Mouse (Mus musculus) liver, embryonic 12.5 days (tissue): Measurements from ENCODE around the gene Rab11fip4. TPM values are rescaled to one million over a fixed set of nuclear protein-coding genes. Genes with fewer than 3 reads are reported as not detected.
A peak's percentile ranks its signal among the peaks of the same experiment; 100 is the strongest.

Experiments
- ATAC-seq: fragments of 200-750 bp; cut with Nextera tagmentation; 2 replicates; pipeline ENCODE4 v1.8.0; 2017; ENCODE audit warnings: moderate number of reproducible peaks, mild to moderate bottlenecking, moderate library complexity
- H3K27ac ChIP-seq: fragments of 300-500 bp; sonication (generic); 2 replicates; pipeline ENCODE4 v1.5.1; 2016; ENCODE audit warnings: mild to moderate bottlenecking
- H3K27me3 ChIP-seq: fragments of 300-500 bp; sonication (generic); replicated peaks from 2 replicates; pipeline ENCODE4 v1.6.1; 2016; ENCODE audit warnings: mild to moderate bottlenecking, moderate library complexity
- H3K36me3 ChIP-seq: fragments of 300-500 bp; sonication (generic); 2 replicates; pipeline ENCODE4 v1.6.1; 2016; ENCODE audit warnings: mild to moderate bottlenecking, moderate library complexity
- H3K4me1 ChIP-seq: fragments of 300-500 bp; sonication (generic); 2 replicates; pipeline ENCODE4 v1.6.1; 2016
- H3K4me2 ChIP-seq: fragments of 300-500 bp; sonication (generic); 2 replicates; pipeline ENCODE4 v1.6.1; 2016; ENCODE audit warnings: mild to moderate bottlenecking, moderate library complexity
- H3K4me3 ChIP-seq: fragments of 300-500 bp; sonication (generic); 2 replicates; pipeline ENCODE4 v1.5.1; 2016; ENCODE audit warnings: mild to moderate bottlenecking, moderate library complexity
- H3K9ac ChIP-seq: fragments of 300-500 bp; sonication (generic); 2 replicates; pipeline ENCODE4 v1.6.1; 2016; ENCODE audit warnings: mild to moderate bottlenecking, moderate library complexity
- H3K9me3 ChIP-seq: fragments of 300-500 bp; sonication (generic); replicated peaks from 2 replicates; pipeline ENCODE4 v1.6.1; 2016; ENCODE audit warnings: mild to moderate bottlenecking, moderate library complexity
- WGBS: fragments of 180-500 bp; shearing (Covaris S2); methylation state at CpG from one replicate; pipeline ENCODE4 v1.1.7; 2016; ENCODE audit not compliant: insufficient replicate concordance; 5-methylcytosine and 5-hydroxymethylcytosine counted together
- polyA plus RNA-seq: library from polyadenylated mRNA; unstranded; fragments of >200 nt; fragmentation: Nextera tagmentation; extraction: Ambion mirVana; gene quantifications from 2 replicates; pipeline ENCODE4 v1.2.1, GENCODE M21; 2016

Gene Rab11fip4
- polyA plus RNA-seq, 1 experiment from 2014 or later = 1.5 TPM

GRCm38 (mm10) chr11:79673717-79674116 lies 82.7 kb downstream of the Rab11fip4 start:
- 25% methylated on average over 8 of the region's 8 CpGs for WGBS
- H3K4me2 ChIP-seq = peak overlapping the region; percentile 7; the same call in 1 of the 2 replicates
- peaks cover 28% of the 10 kb centered on the region for H3K4me1 ChIP-seq
- H3K27me3 ChIP-seq = peaks cover 14% of the 10 kb centered on the region; the same call in 1 of the 2 replicates
- H3K4me3 ChIP-seq = no peak overlapping the region
- H3K36me3 ChIP-seq = no peaks in the 10 kb centered on the region
- ATAC-seq = no peak
- no peak overlapping the region for H3K9ac ChIP-seq
- no peaks in the 10 kb centered on the region for H3K9me3 ChIP-seq
- H3K27ac ChIP-seq = no peak overlapping the region

- H3K9me3 ChIP-seq = no peaks in the 10 kb centered on the region
- H3K36me3 ChIP-seq = no peaks in the 10 kb centered on the region
- no peak overlapping the region for H3K4me2 ChIP-seq
- no peak overlapping the region for H3K27ac ChIP-seq
- H3K4me3 ChIP-seq = no peak overlapping the region
- WGBS = 56% methylated on average over 3 of the region's 3 CpGs
- ATAC-seq = no peak; the same call in 1 of the 2 replicates
- H3K4me1 ChIP-seq = peaks cover 28% of the 10 kb centered on the region
- H3K27me3 ChIP-seq = peaks cover 14% of the 10 kb centered on the region; the same call in 1 of the 2 replicates
- H3K9ac ChIP-seq = no peak overlapping the region
These were observed 83.2 kb downstream of the Rab11fip4 start for GRCm38 (mm10) chr11:79674231-79674630.

DNA sequence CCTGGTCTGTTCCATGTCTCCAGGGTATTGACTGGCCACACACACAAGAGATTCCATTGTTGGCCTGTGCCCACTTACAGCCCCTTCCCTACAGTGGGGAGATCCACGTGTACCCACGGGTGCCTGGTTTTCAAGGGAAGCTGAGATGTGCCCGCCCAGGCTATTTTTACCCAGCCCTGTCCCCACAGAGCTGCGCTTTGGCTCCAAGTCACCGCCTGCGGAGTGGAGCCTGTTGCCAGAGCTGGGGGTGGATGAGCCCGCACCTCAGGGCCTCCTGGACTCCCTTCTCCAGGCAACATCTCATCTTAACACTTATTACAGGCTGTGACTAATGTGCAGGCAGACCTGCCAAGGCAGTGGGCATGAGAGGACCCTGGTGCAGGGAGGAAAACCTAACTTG lies 83.6 kb downstream of the Rab11fip4 start:
- WGBS = 77% methylated on average over 7 of the region's 7 CpGs
- Histone ChIP-seq H3K9ac (no peak overlapping the region), H3K4me2 (no peak overlapping the region), H3K4me1 (peaks cover 28% of the 10 kb centered on the region), H3K27ac (no peak overlapping the region), H3K36me3 (no peaks in the 10 kb centered on the region), H3K4me3 (no peak overlapping the region), H3K9me3 (no peaks in the 10 kb centered on the region), H3K27me3 (peaks cover 14% of the 10 kb centered on the region; the same call in 1 of the 2 replicates)
- no peak for ATAC-seq

- no peak for ATAC-seq
- WGBS = 76% methylated on average over 12 of the region's 12 CpGs
These were observed 84.3 kb downstream of the Rab11fip4 start for GRCm38 (mm10) chr11:79675285-79675684.

GRCm38 (mm10) chr11:79675994-79676393 lies 85.0 kb downstream of the Rab11fip4 start:
- WGBS = 62% methylated on average over 6 of the region's 6 CpGs
- Histone ChIP-seq H3K36me3 (no peaks in the 10 kb centered on the region), H3K4me3 (no peak overlapping the region), H3K9me3 (no peaks in the 10 kb centered on the region), H3K4me1 (peaks cover 19% of the 10 kb centered on the region; the same call in 1 of the 2 replicates), H3K4me2 (no peak overlapping the region), H3K9ac (no peak overlapping the region), H3K27ac (no peak overlapping the region), H3K27me3 (peaks cover 17% of the 10 kb centered on the region; the same call in 1 of the 2 replicates)
- ATAC-seq = no peak

More at GRCm38 (mm10) chr11:79675285-79675684, 84.3 kb downstream of the Rab11fip4 start:
- H3K9ac ChIP-seq = no peak overlapping the region
- H3K27ac ChIP-seq = no peak overlapping the region
- no peak overlapping the region for H3K4me3 ChIP-seq
- H3K36me3 ChIP-seq = no peaks in the 10 kb centered on the region
- H3K9me3 ChIP-seq = no peaks in the 10 kb centered on the region
- H3K4me2 ChIP-seq = no peak overlapping the region
- H3K27me3 ChIP-seq = peaks cover 14% of the 10 kb centered on the region; the same call in 1 of the 2 replicates
- H3K4me1 ChIP-seq = peaks cover 27% of the 10 kb centered on the region

DNA sequence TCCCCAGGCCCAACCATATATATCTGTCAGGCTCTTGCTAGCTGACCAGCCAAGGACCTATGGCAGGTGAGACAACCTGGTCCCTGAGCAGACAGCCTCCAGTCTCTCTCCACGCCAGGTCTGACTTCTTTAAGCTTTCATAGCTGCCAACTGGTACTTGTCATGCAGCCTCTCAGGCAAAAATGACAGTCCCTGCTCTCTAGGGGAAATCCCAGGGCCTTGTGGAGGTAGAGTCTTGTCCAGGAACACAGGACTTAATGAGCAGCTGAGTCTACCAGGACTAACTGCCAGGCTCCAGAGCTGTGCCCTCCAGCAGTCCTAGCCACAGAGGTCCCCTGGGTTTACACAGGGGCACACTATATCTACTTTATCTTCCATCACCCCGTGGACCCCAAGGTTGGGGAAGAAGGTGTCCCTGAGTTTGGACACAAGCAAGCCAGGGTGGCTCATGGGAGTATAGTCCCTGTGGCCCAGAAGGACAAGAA lies 85.5 kb downstream of the Rab11fip4 start:
- no peaks in the 10 kb centered on the region for H3K36me3 ChIP-seq
- peaks cover 19% of the 10 kb centered on the region; the same call in 1 of the 2 replicates for H3K4me1 ChIP-seq
- no peak overlapping the region for H3K4me3 ChIP-seq
- H3K27me3 ChIP-seq = peaks cover 18% of the 10 kb centered on the region; the same call in 1 of the 2 replicates
- no peak overlapping the region for H3K27ac ChIP-seq
- H3K9me3 ChIP-seq = no peaks in the 10 kb centered on the region
- no peak overlapping the region for H3K9ac ChIP-seq
- H3K4me2 ChIP-seq = no peak overlapping the region
- 48% methylated on average over 2 of the region's 2 CpGs for WGBS
- ATAC-seq = no peak

GRCm38 (mm10) chr11:79677402-79677801 lies 86.4 kb downstream of the Rab11fip4 start:
- Histone ChIP-seq H3K9me3 (no peaks in the 10 kb centered on the region), H3K4me3 (no peak overlapping the region), H3K27ac (no peak overlapping the region), H3K9ac (no peak overlapping the region), H3K27me3 (peaks cover 18% of the 10 kb centered on the region; the same call in 1 of the 2 replicates), H3K4me2 (no peak overlapping the region), H3K4me1 (peaks cover 19% of the 10 kb centered on the region; the same call in 1 of the 2 replicates), H3K36me3 (no peaks in the 10 kb centered on the region)
- WGBS = 58% methylated on average over 9 of the region's 9 CpGs
- no peak for ATAC-seq

GRCm38 (mm10) chr11:79678363-79679153 lies 87.5 kb downstream of the Rab11fip4 start:
- WGBS = 65% methylated on average over 20 of the region's 20 CpGs
- Histone ChIP-seq H3K27ac (no peak overlapping the region), H3K27me3 (peaks cover 18% of the 10 kb centered on the region; the same call in 1 of the 2 replicates), H3K4me2 (no peak overlapping the region), H3K4me3 (no peak overlapping the region), H3K9me3 (no peaks in the 10 kb centered on the region), H3K36me3 (no peaks in the 10 kb centered on the region), H3K9ac (no peak overlapping the region), H3K4me1 (peaks cover 12% of the 10 kb centered on the region; the same call in 1 of the 2 replicates)
- no peak for ATAC-seq

- Histone ChIP-seq H3K4me3 (no peak overlapping the region), H3K27me3 (peaks cover 13% of the 10 kb centered on the region; the same call in 1 of the 2 replicates), H3K4me2 (no peak overlapping the region), H3K4me1 (no peaks in the 10 kb centered on the region; the same call in 1 of the 2 replicates), H3K9me3 (no peaks in the 10 kb centered on the region), H3K27ac (no peak overlapping the region), H3K9ac (no peak overlapping the region), H3K36me3 (no peaks in the 10 kb centered on the region)
- ATAC-seq = no peak
- WGBS = 47% methylated on average over 5 of the region's 5 CpGs
These were observed 88.9 kb downstream of the Rab11fip4 start for GRCm38 (mm10) chr11:79679929-79680328.

DNA sequence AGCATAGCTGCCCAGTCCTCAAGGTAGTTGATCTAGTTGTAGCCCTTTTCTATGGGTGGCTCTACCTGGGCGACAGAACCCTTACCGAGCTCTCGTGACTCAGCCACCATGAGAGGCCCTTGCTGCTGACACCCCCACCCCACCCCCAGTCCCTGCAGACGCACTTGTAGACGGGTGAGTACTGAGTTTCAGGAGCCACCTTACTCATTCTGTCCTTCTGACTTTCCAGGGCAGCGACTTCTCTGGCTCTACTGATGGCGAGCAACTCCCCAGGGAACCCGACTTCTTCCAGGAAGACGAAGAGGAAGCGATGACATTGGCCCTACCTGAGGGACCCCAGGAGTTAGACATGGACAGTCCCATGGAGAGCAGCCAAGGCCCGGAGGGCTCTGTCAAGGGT lies 89.5 kb downstream of the Rab11fip4 start:
- Histone ChIP-seq H3K4me1 (no peaks in the 10 kb centered on the region), H3K27me3 (peaks cover 7% of the 10 kb centered on the region; the same call in 1 of the 2 replicates), H3K9me3 (no peaks in the 10 kb centered on the region), H3K4me3 (no peak overlapping the region), H3K4me2 (no peak overlapping the region), H3K27ac (no peak overlapping the region), H3K36me3 (no peaks in the 10 kb centered on the region), H3K9ac (no peak overlapping the region)
- no peak for ATAC-seq
- 75% methylated on average over 11 of the region's 11 CpGs for WGBS

- 0 out of 2 replicates have a peak, but pooled peaks cover 5% of the 10 kb centered on the region for H3K27me3 ChIP-seq
- H3K4me3 ChIP-seq = no peak overlapping the region
- no peak overlapping the region for H3K27ac ChIP-seq
- H3K36me3 ChIP-seq = no peaks in the 10 kb centered on the region
- WGBS = 64% methylated on average over 5 of the region's 5 CpGs
- H3K4me2 ChIP-seq = no peak overlapping the region
- H3K9ac ChIP-seq = no peak overlapping the region
- no peaks in the 10 kb centered on the region for H3K4me1 ChIP-seq
- no peaks in the 10 kb centered on the region for H3K9me3 ChIP-seq
- ATAC-seq = no peak
These were observed 90.2 kb downstream of the Rab11fip4 start for GRCm38 (mm10) chr11:79681182-79681581.

GRCm38 (mm10) chr11:79681798-79682197 lies 90.8 kb downstream of the Rab11fip4 start:
- WGBS = 39% methylated on average over 3 of the region's 3 CpGs
- Histone ChIP-seq H3K4me3 (no peak overlapping the region), H3K9ac (no peak overlapping the region), H3K9me3 (no peaks in the 10 kb centered on the region), H3K27me3 (0 out of 2 replicates have a peak, but pooled peaks cover 5% of the 10 kb centered on the region), H3K4me2 (no peak overlapping the region), H3K36me3 (no peaks in the 10 kb centered on the region), H3K27ac (no peak overlapping the region), H3K4me1 (no peaks in the 10 kb centered on the region)
- ATAC-seq = no peak
